23 mouse cellular contexts compared by ENCODE assay signal in genomic region chr5:112672457-112672856, GRCm38 (mm10).
DNase-seq lines count a peak whose midpoint lies in the region; ATAC-seq and TF ChIP-seq lines count a peak whose summit lies in the region.
"Had no signal": no experiment of that assay in that cellular context is flagged by ENCODE, and none has a peak within 500 bp of the region (broad histone marks: within the 10 kb centered on the region; RNA-seq: fewer than 3 reads in every experiment).

No protein-coding gene starts in this region.

- WGBS in hindbrain, embryonic 14.5 days, result 43% methylated on average over 7 of the region's 7 CpGs
- 54% methylated on average over 7 of the region's 7 CpGs for WGBS in hindbrain, embryonic 10.5 days
- 63% methylated on average over 7 of the region's 7 CpGs for WGBS in midbrain, embryonic 11.5 days
- 65% methylated on average over 7 of the region's 7 CpGs for WGBS in midbrain, embryonic 13.5 days

- H3K4me1 ChIP-seq in hindbrain, embryonic 14.5 days (replicated peaks; ENCODE audit: control insufficient read depth, insufficient read depth, low read length), result peaks cover 8% of the 10 kb centered on the region
- no peaks in the 10 kb centered on the region for H3K4me1 ChIP-seq in hindbrain, embryonic 10.5 days (replicated peaks)
- H3K4me1 ChIP-seq in midbrain, embryonic 11.5 days (ENCODE audit: control insufficient read depth, insufficient read depth, low read length), result no peaks in the 10 kb centered on the region
- peaks cover 7% of the 10 kb centered on the region for H3K4me1 ChIP-seq in midbrain, embryonic 13.5 days (replicated peaks)
- H3K4me1 ChIP-seq: embryonic facial prominence, embryonic 12.5 days; forebrain, embryonic 10.5 days; liver, embryonic 12.5 days; stomach, embryonic 15.5 days had no signal

- 0 out of 2 replicates have a peak, but pooled peaks have one; percentile 9 for TF ChIP-seq CTCF in brain, embryonic 14.5 days (IDR thresholded peaks at IDR 0.05; ENCODE audit: borderline replicate concordance, extremely low read depth, insufficient read depth, insufficient read length)

- no peak for ATAC-seq in hindbrain, embryonic 14.5 days (ENCODE audit: low FRiP score)
- no peak for ATAC-seq in midbrain, embryonic 11.5 days (ENCODE audit: low FRiP score)
- no peak for ATAC-seq in midbrain, embryonic 13.5 days
- no peak for ATAC-seq in erythroblast, adult 5-6 weeks (replicated peaks; ENCODE audit: low FRiP score, poor library complexity, severe bottlenecking)
- ATAC-seq: forebrain, embryonic 16.5 days; liver, embryonic 12.5 days; liver, postnatal 0 days had no signal

- no peaks in the 10 kb centered on the region for H3K36me3 ChIP-seq in hindbrain, embryonic 14.5 days (replicated peaks; ENCODE audit: control insufficient read depth, insufficient read depth)
- H3K36me3 ChIP-seq in hindbrain, embryonic 10.5 days, result no peaks in the 10 kb centered on the region
- H3K36me3 ChIP-seq in midbrain, embryonic 11.5 days (ENCODE audit: control insufficient read depth, insufficient read depth, low read length), result no peaks in the 10 kb centered on the region
- no peaks in the 10 kb centered on the region for H3K36me3 ChIP-seq in midbrain, embryonic 13.5 days
- H3K36me3 ChIP-seq: embryonic facial prominence, embryonic 12.5 days; forebrain, embryonic 10.5 days; heart, embryonic 12.5 days; liver, embryonic 12.5 days; stomach, embryonic 15.5 days had no signal

- H3K27me3 ChIP-seq in hindbrain, embryonic 14.5 days (ENCODE audit: control insufficient read depth, insufficient read depth, low read length), result no peaks in the 10 kb centered on the region
- H3K27me3 ChIP-seq in hindbrain, embryonic 10.5 days (ENCODE audit: insufficient read depth, poor library complexity, severe bottlenecking), result no peaks in the 10 kb centered on the region
- no peaks in the 10 kb centered on the region for H3K27me3 ChIP-seq in midbrain, embryonic 11.5 days (ENCODE audit: control insufficient read depth, insufficient read depth, low read length)
- no peaks in the 10 kb centered on the region for H3K27me3 ChIP-seq in midbrain, embryonic 13.5 days
- H3K27me3 ChIP-seq: embryonic facial prominence, embryonic 12.5 days; liver, embryonic 12.5 days; stomach, embryonic 15.5 days had no signal

- no peak overlapping the region for H3K4me3 ChIP-seq in hindbrain, embryonic 14.5 days (replicated peaks; ENCODE audit: low read length)
- H3K4me3 ChIP-seq in hindbrain, embryonic 10.5 days, result no peak overlapping the region
- H3K4me3 ChIP-seq in midbrain, embryonic 11.5 days (ENCODE audit: low read depth, low read length), result no peak overlapping the region
- H3K4me3 ChIP-seq in midbrain, embryonic 13.5 days (replicated peaks), result no peak overlapping the region
- H3K4me3 ChIP-seq: embryonic facial prominence, embryonic 12.5 days; forebrain, embryonic 10.5 days; heart, adult 2 months; heart, embryonic 12.5 days; left cerebral cortex, adult 2 months; liver, embryonic 12.5 days; stomach, embryonic 15.5 days had no signal

- no peaks in the 10 kb centered on the region for H3K9me3 ChIP-seq in hindbrain, embryonic 14.5 days (ENCODE audit: control insufficient read depth, low read length)
- H3K9me3 ChIP-seq in hindbrain, embryonic 10.5 days, result no peaks in the 10 kb centered on the region
- no peaks in the 10 kb centered on the region for H3K9me3 ChIP-seq in midbrain, embryonic 11.5 days (ENCODE audit: control insufficient read depth, low read length)
- no peaks in the 10 kb centered on the region for H3K9me3 ChIP-seq in midbrain, embryonic 13.5 days
- H3K9me3 ChIP-seq: embryonic facial prominence, embryonic 12.5 days; forebrain, embryonic 10.5 days; heart, embryonic 12.5 days; liver, embryonic 12.5 days; stomach, embryonic 15.5 days had no signal

- no peak for TF ChIP-seq POLR2A in brain, embryonic 14.5 days (IDR thresholded peaks at IDR 0.05; ENCODE audit: borderline replicate concordance, extremely low read depth, insufficient read depth, insufficient read length, poor library complexity, severe bottlenecking)

- peak overlapping the region; percentile 5; the same call in 1 of the 2 replicates for H3K27ac ChIP-seq in hindbrain, embryonic 14.5 days
- H3K27ac ChIP-seq in hindbrain, embryonic 10.5 days, result no peak overlapping the region
- H3K27ac ChIP-seq in midbrain, embryonic 11.5 days (ENCODE audit: low read depth, low read length), result no peak overlapping the region
- H3K27ac ChIP-seq in midbrain, embryonic 13.5 days, result no peak overlapping the region
- H3K27ac ChIP-seq: embryonic facial prominence, embryonic 12.5 days; forebrain, embryonic 10.5 days; heart, adult 2 months; left cerebral cortex, adult 2 months; liver, embryonic 12.5 days; macrophage; stomach, embryonic 15.5 days had no signal

- no peak for DNase-seq in hindbrain, embryonic 14.5 days (ENCODE audit: low spot score)
- no peak for DNase-seq in hindbrain, embryonic 10.5 days (ENCODE audit: low spot score)
- peak; percentile 44 for DNase-seq in midbrain, embryonic 11.5 days (ENCODE audit: low spot score, missing footprints)
- no peak for DNase-seq in brain, embryonic 14.5 days (ENCODE audit: low read depth)
- DNase-seq: adrenal gland, adult 8-10 months; B cell, adult 2 months; cerebellum, adult 9-11 months; embryo, embryonic 11 days; heart, adult 2 months; kidney, adult 9 months; kidney, postnatal 14 days; liver, postnatal 0 days; right cerebral cortex, postnatal 25 days had no signal

- H3K4me2 ChIP-seq in hindbrain, embryonic 14.5 days (replicated peaks), result no peak overlapping the region
- H3K4me2 ChIP-seq in midbrain, embryonic 11.5 days, result no peak overlapping the region
- H3K4me2 ChIP-seq in midbrain, embryonic 13.5 days (replicated peaks), result no peak overlapping the region
- H3K4me2 ChIP-seq: embryonic facial prominence, embryonic 12.5 days; heart, embryonic 12.5 days; liver, embryonic 12.5 days; stomach, embryonic 15.5 days had no signal

- H3K9ac ChIP-seq in hindbrain, embryonic 14.5 days, result no peak overlapping the region
- H3K9ac ChIP-seq in midbrain, embryonic 11.5 days (ENCODE audit: low read length), result no peak overlapping the region
- no peak overlapping the region for H3K9ac ChIP-seq in midbrain, embryonic 13.5 days (replicated peaks)
- H3K9ac ChIP-seq: embryonic facial prominence, embryonic 12.5 days; heart, embryonic 12.5 days; liver, embryonic 12.5 days; liver, postnatal 0 days; stomach, embryonic 15.5 days had no signal
